Mouse (Mus musculus) CH12F3 (cell line): Measurements from ENCODE around the gene Tubg1.
"Not testable (repeated sequence)": the region's sequence is repeated elsewhere in the genome, so short reads cannot be mapped to it uniquely, and the experiment has no call there.

Experiments used
- in situ Hi-C: fragments of 300-500 bp; cut with MboI; formaldehyde crosslinking; loops from 2 replicates; pipeline ENCODE4 v1.14.3; 2020; ENCODE audit warnings: low sequenced_read_pairs

Tubg1 gene

DNA sequence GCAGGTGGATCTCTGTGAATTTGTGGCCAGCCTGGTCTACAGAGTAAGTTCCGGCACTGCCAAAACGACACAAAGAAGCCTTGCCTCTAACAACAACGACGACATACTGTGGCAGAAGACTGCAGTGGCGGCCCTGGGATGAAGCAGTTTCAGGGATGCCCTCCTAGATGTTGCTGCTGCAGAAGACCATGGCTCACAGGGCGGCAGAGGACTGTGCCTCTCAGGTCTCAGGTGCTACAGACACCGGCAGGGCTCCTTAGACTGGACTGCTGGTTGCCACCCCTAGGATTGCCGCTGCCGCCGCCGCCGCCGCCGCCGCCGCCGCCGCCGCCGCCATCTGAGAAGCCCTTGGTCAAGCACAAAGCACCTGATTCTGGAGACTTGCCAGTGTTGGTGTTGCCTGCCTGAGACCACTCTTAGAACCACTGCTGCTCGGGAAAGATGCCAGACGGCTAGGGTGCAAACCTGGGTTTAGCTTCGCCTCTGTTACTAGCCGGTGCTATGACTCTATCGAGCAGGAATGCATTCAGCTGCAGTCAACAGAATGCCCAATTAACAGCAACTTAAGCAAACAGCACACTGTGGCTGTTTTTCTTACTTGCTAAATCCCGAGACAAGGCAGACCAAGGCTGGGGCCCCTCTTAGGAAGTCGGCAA lies 20.6 kb downstream of the Tubg1 start:
- in situ Hi-C loops, result no loop called here

- in situ Hi-C loops, result no loop called here
Observed at GRCm38 (mm10) chr11:101141088-101141487, 21.4 kb downstream of the Tubg1 start.

DNA sequence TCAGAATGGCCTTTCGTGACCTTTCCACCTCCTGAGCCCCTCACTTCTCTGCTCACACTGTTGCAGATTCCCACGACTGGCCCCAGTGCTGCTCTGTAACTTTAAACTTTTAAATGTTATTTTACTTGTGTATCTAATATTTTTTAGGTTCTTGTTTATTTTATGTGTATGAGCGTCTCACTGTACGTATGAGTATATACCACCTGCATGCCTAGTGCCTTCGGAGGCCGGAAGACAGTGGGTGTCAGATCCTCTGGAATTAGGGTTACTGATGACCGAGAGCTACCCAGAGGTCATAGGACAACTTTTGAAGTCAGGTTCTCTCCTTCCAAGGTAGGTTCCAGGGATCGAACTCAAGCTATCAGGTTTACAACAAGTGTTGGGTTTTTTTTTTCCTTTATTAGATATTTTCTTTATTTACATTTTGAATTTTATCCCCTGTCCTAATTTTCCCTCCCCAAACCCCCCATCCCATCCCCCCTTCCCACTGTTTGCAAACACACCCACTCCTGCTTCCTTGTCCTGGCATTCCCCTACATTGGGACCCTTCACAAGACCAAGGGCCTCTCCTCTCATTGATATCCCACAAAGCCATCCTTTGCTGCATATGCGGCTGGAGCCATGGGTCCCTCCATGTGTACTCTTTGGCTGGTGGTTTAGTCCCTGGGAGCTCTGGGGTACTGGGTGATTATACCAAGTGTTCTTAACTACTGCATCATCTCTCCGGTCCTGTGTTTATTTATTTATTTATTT lies 22.7 kb downstream of the Tubg1 start:
- in situ Hi-C loops, result no loop called here

DNA sequence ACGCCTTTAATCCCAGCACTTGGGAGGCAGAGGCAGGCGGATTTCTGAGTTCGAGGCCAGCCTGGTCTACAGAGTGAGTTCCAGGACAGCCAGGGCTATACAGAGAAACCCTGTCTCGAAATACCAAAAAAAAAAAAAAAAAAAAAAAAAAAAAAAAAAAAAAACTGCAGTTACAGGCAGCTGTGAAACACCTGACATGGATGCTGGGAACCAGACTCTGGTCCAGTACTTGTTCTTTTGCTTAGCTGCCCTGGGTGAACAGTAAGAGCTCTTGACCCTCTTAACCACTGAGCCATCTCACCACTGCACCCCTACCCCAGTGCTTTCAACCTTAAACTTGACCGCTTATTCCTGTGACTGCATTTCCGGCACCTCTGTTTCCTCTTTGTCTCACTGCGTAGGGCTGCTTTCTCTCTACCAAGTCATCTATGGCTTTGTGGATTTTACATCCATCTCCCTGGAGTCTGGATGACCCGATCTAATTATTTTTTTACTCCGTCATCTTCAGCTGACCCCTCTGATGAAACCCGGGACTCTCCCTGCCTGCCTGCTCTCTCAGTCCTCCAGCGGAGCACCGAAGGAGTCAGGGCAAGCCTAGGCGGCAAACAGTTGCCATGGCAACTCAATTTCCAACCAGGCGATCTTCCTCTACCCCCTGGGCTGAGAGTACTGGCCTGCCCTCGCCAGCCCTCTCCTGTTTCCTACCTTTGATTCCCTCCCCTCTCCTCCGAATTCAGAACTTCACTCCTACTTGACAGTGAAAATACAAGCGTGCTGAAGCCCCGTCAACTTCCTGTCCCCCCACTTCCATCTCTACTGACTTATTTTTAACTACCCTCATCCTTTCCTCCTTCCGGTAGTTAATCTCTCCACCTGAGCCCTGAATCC lies 23.8 kb downstream of the Tubg1 start:
- in situ Hi-C loops, result no loop called here

DNA sequence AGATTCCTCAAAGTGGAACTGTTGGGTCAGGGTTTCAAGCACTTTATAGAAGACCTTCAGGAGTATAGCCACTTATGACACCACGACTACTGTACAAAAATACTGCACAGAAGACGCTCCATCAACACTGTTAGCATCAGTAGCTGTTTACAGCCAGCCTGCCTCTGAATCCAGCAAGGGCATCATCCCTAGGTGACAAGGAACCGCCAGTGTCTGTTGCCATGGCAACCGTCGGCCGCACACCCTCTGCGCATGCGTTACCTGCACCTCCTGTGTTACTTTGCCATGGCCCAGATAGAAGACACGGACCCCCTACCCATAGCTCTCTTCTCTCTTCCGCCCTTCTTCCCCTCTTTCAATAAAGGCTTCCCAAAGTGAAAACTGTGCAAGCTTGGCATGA lies 26.6 kb downstream of the Tubg1 start:
- in situ Hi-C loops, result no loop called here

GRCm38 (mm10) chr11:101148751-101149150 lies 29.0 kb downstream of the Tubg1 start:
- in situ Hi-C loops, result no loop called here

GRCm38 (mm10) chr11:101149178-101150105 lies 29.7 kb downstream of the Tubg1 start:
- in situ Hi-C loops, result no loop called here

GRCm38 (mm10) chr11:101151063-101151462 lies 31.3 kb downstream of the Tubg1 start:
- in situ Hi-C loops, result no loop called here

DNA sequence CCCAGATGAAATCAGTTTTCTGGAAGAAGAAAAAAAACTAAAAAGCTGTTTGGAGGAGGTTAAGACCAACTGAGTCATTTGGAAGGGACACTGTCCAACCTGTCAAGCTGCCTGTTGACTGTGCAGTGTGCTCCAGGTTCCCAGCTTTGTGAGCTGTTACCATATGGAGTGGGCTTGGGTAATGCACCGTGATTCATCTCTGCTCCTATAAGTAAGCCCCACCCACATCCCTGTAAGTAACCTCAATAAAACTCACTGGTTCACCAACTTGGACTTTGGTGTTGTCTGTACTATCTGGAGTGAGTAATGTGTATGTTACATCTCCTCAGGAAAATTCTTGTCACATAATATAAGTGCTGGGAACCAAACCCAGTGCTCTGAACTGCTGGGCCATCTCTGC lies 33.1 kb downstream of the Tubg1 start:
- in situ Hi-C loops, result no loop called here

- in situ Hi-C loops, result no loop called here
Observed at GRCm38 (mm10) chr11:101154648-101155047, 34.9 kb downstream of the Tubg1 start.

DNA sequence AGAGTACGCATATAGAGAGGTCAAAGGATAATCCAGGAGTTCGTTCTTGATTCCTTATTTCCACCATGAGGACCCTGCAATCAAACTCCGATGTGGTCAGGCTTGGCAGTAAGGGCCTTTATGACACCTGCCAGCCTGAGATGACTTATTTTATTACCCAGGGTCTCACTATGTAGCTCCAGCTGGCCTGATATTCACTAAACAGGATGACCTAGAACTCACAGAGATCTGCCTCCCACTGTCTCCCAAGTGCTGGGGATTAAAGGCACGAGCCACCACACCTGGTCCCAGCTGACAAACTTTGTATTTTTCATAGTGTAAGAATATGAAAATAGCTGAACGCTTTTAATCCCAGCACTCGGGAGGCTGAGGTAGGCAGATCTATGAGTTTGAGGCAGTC lies 35.4 kb downstream of the Tubg1 start:
- in situ Hi-C loops, result no loop called here

GRCm38 (mm10) chr11:101155728-101156371 lies 36.1 kb downstream of the Tubg1 start, which contains the start of gene Tubg2:
Gene Tubg2, plus strand, starts transcription at chr11:101155907.
- in situ Hi-C loops, result no loop called here

DNA sequence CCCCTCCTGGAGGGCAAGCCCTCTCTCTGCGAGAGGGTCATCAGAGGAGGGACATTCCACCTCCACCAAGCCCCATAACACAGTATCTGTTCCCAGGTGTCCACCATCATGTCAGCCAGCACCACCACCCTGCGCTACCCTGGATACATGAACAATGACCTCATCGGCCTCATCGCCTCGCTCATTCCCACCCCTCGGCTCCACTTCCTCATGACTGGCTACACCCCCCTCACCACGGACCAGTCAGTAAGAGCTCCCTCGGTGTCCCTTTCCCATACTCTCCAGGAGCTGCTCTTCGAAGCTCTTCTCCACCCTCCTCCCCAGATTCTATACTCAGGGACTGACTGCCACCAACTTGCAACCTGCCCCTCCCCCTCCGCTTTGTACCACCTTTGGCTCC lies 40.4 kb downstream of the Tubg1 start:
- in situ Hi-C loops, result not testable (repeated sequence)

- in situ Hi-C loops, result not testable (repeated sequence)
Observed at GRCm38 (mm10) chr11:101160981-101161505, 41.3 kb downstream of the Tubg1 start.

GRCm38 (mm10) chr11:101161551-101161950 lies 41.8 kb downstream of the Tubg1 start:
- in situ Hi-C loops, result no loop called here

DNA sequence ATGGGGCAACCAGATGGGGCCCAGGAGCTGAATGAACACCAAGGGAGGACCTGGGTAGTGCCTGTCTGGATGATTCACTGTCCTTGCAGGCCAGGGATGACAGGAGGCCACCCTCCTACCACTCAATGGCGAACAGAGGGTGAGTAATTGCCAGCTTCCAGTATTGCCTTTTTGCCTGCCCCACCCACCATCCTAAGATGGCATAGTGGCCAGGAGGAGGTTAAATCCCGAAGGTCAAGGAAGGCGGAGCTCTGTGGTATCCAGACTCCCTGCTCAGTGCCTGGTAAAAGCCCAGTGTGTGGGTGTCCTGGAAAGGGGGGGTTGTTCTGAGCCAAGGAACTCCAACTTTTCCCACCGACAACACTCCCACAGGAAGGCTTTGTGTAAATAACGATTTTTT lies 42.6 kb downstream of the Tubg1 start:
- in situ Hi-C loops, result no loop called here

GRCm38 (mm10) chr11:101162772-101163171 lies 43.0 kb downstream of the Tubg1 start:
- in situ Hi-C loops, result no loop called here

GRCm38 (mm10) chr11:101163476-101164350 lies 44.0 kb downstream of the Tubg1 start:
- in situ Hi-C loops, result no loop called here

DNA sequence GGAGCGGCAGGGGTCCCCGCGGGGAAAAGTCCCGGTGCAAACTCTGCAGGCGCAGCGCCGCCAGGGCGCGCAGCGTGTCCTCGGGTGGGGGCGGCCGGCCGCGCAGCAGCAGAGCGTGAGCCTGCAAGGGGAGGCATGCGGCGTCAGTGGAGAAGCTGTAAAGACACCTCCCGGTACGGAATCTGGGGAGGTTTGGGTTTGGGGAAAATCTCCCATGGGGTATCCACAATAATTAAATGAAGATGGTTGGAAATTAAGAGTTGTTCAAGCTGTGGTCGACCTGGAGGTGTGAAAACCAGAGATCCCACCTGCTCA lies 44.6 kb downstream of the Tubg1 start:
- in situ Hi-C loops, result no loop called here
